Mouse (Mus musculus) heart, postnatal 0 days (tissue): ENCODE data around the gene Ly6g6d.

Source experiments
- CTCF ChIP-seq: IDR thresholded peaks from 2 replicates; pipeline ENCODE4 v1.5.1; 2016; ENCODE audit warnings: antibody characterized with exemption, control low read depth, low read depth
- EP300 ChIP-seq: IDR thresholded peaks from 2 replicates; pipeline ENCODE4 v1.6.1; 2016; ENCODE audit warnings: antibody characterized with exemption, low read depth

GRCm38 (mm10) chr17:35071454-35071853, 6.4 kb downstream of the Ly6g6d start:
- TF ChIP-seq CTCF (no peak), EP300 (no peak)
